In the genomic region with DNA sequence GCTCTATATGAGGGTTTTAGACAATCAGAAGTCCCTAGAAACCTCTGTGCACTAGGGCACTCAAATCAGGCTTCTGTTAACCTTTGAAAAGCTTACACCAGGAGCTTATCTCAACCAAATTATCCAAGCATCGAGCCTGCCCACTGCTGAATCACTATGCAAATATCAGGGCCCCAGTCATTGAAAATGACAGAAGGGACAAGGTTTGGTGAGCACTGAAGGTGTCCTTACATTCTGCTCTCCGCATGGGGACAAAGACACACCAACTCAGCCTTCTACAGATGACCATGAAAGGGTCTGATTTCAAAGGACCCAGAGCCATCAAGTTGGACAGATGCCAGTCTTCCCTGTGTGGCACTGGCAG, we compare ENCODE assay signal across 18 mouse cellular contexts.
DNase-seq lines count a peak whose midpoint lies in the region; ATAC-seq and TF ChIP-seq lines count a peak whose summit lies in the region.
"Had no signal": no experiment of that assay in that cellular context is flagged by ENCODE, and none has a peak within 500 bp of the region (broad histone marks: within the 10 kb centered on the region; RNA-seq: fewer than 3 reads in every experiment).

No protein-coding gene starts in this region.

- ATAC-seq in midbrain, postnatal 0 days (ENCODE audit: low FRiP score), result no peak
- peak; percentile 40 for ATAC-seq in liver, embryonic 16.5 days (ENCODE audit: low read depth)
- ATAC-seq in inflammation-experienced regulatory T-cells, adult 6 months, result no peak
- ATAC-seq: forebrain, embryonic 16.5 days; midbrain, embryonic 16.5 days had no signal

- no peak overlapping the region for H3K9ac ChIP-seq in midbrain, postnatal 0 days (replicated peaks; ENCODE audit: low read length, poor library complexity, severe bottlenecking)
- H3K9ac ChIP-seq in liver, embryonic 16.5 days (ENCODE audit: low read depth, low read length), result no peak overlapping the region
- H3K9ac ChIP-seq: heart, embryonic 13.5 days; limb, embryonic 13.5 days had no signal

- DNase-seq in adrenal gland, adult 8-10 months, result peak; percentile 53
- DNase-seq in adrenal gland, postnatal 4 days (ENCODE audit: low spot score in 2 of 2), result no peak
- no peak for DNase-seq in midbrain, embryonic 10.5 days (ENCODE audit: low spot score)
- no peak for DNase-seq in midbrain, postnatal 0 days (ENCODE audit: low spot score)
- no peak for DNase-seq in heart, postnatal 4 days
- no peak for DNase-seq in thymus, postnatal 0 days (ENCODE audit: low spot score)
- DNase-seq: cerebellum, adult 18-20 months; kidney, postnatal 14 days; layer of hippocampus, adult 9-11 months; thymus, postnatal 14 days had no signal

- peaks cover 39% of the 10 kb centered on the region for H3K4me1 ChIP-seq in midbrain, embryonic 10.5 days
- H3K4me1 ChIP-seq in midbrain, postnatal 0 days (ENCODE audit: insufficient read depth, low read length), result no peaks in the 10 kb centered on the region
- H3K4me1 ChIP-seq in liver, embryonic 16.5 days (ENCODE audit: control insufficient read depth, low read depth, low read length), result peaks cover 16% of the 10 kb centered on the region

- TF ChIP-seq CTCF in midbrain, postnatal 0 days (IDR thresholded peaks at IDR 0.05), result no peak

- peak overlapping the region; percentile 38; the same call in 1 of the 2 replicates for H3K27ac ChIP-seq in midbrain, embryonic 10.5 days (replicated peaks)
- no peak overlapping the region for H3K27ac ChIP-seq in midbrain, postnatal 0 days (ENCODE audit: low read depth, low read length)
- peak overlapping the region; percentile 52 for H3K27ac ChIP-seq in liver, embryonic 16.5 days (ENCODE audit: low read length)
- H3K27ac ChIP-seq: heart, embryonic 13.5 days; limb, embryonic 13.5 days had no signal

- WGBS in midbrain, embryonic 10.5 days, result 36% methylated on average over 2 of the region's 2 CpGs
- WGBS in midbrain, postnatal 0 days, result 38% methylated on average over 2 of the region's 2 CpGs
- WGBS in liver, embryonic 16.5 days (ENCODE audit: insufficient replicate concordance), result 20% methylated on average over 2 of the region's 2 CpGs

- H3K4me3 ChIP-seq in midbrain, embryonic 10.5 days, result no peak overlapping the region
- H3K4me3 ChIP-seq in midbrain, postnatal 0 days (ENCODE audit: low read depth, low read length), result no peak overlapping the region
- no peak overlapping the region for H3K4me3 ChIP-seq in liver, embryonic 16.5 days (ENCODE audit: low read depth, low read length)
- H3K4me3 ChIP-seq: erythroblast, embryonic 14.5 days; heart, embryonic 13.5 days; limb, embryonic 13.5 days; megakaryocyte, embryonic 14.5 days had no signal

- no peaks in the 10 kb centered on the region for H3K27me3 ChIP-seq in midbrain, embryonic 10.5 days (ENCODE audit: low read depth, poor library complexity, severe bottlenecking)
- no peaks in the 10 kb centered on the region for H3K27me3 ChIP-seq in midbrain, postnatal 0 days (ENCODE audit: insufficient read depth, low read length)
- H3K27me3 ChIP-seq in liver, embryonic 16.5 days (ENCODE audit: control insufficient read depth, insufficient read depth, low read depth, low read length), result no peaks in the 10 kb centered on the region
- H3K27me3 ChIP-seq: heart, embryonic 13.5 days; limb, embryonic 13.5 days had no signal

- H3K36me3 ChIP-seq in midbrain, embryonic 10.5 days, result no peaks in the 10 kb centered on the region
- H3K36me3 ChIP-seq in midbrain, postnatal 0 days (ENCODE audit: insufficient read depth, low read length), result no peaks in the 10 kb centered on the region
- no peaks in the 10 kb centered on the region for H3K36me3 ChIP-seq in liver, embryonic 16.5 days (ENCODE audit: control insufficient read depth, insufficient read depth)
- H3K36me3 ChIP-seq: heart, embryonic 13.5 days; limb, embryonic 13.5 days had no signal

- no peak overlapping the region for H3K4me2 ChIP-seq in midbrain, postnatal 0 days (ENCODE audit: low read depth, low read length, poor library complexity, severe bottlenecking)
- H3K4me2 ChIP-seq in liver, embryonic 16.5 days (ENCODE audit: low read depth, low read length), result peak overlapping the region; percentile 15; the same call in 1 of the 2 replicates
- H3K4me2 ChIP-seq: heart, embryonic 13.5 days; limb, embryonic 13.5 days had no signal

- H3K9me3 ChIP-seq in midbrain, embryonic 10.5 days (replicated peaks), result no peaks in the 10 kb centered on the region
- no peaks in the 10 kb centered on the region for H3K9me3 ChIP-seq in midbrain, postnatal 0 days (ENCODE audit: low read length)
- no peaks in the 10 kb centered on the region for H3K9me3 ChIP-seq in liver, embryonic 16.5 days (replicated peaks; ENCODE audit: control insufficient read depth, low read length)
- H3K9me3 ChIP-seq: heart, embryonic 13.5 days; limb, embryonic 13.5 days; megakaryocyte, embryonic 14.5 days had no signal
